In genomic region chr1:170619686-170620374, GRCm38 (mm10) we compare ENCODE assay signal across 20 mouse cellular contexts. TPM values are rescaled to one million over a fixed set of nuclear protein-coding genes. Genes with fewer than 3 reads are reported as not detected.
DNase-seq lines count a peak whose midpoint lies in the region; ATAC-seq and TF ChIP-seq lines count a peak whose summit lies in the region.
"Had no signal": no experiment of that assay in that cellular context is flagged by ENCODE, and none has a peak within 500 bp of the region (broad histone marks: within the 10 kb centered on the region; RNA-seq: fewer than 3 reads in every experiment).

No protein-coding gene starts in this region.

- H3K27me3 ChIP-seq in liver, embryonic 15.5 days: no peaks in the 10 kb centered on the region; the same call in 1 of the 2 replicates
- H3K27me3 ChIP-seq in G1E (ENCODE audit: insufficient read depth, low read length): no peaks in the 10 kb centered on the region
- H3K27me3 ChIP-seq: embryonic facial prominence, embryonic 12.5 days; embryonic facial prominence, embryonic 15.5 days; hindbrain, embryonic 12.5 days; hindbrain, embryonic 15.5 days had no signal

- no peak overlapping the region for H3K4me3 ChIP-seq in liver, embryonic 15.5 days (replicated peaks)
- H3K4me3 ChIP-seq in G1E (ENCODE audit: low read depth, low read length): no peak overlapping the region
- H3K4me3 ChIP-seq: embryonic facial prominence, embryonic 12.5 days; embryonic facial prominence, embryonic 15.5 days; heart, adult 2 months; hindbrain, embryonic 12.5 days; hindbrain, embryonic 15.5 days had no signal

- ATAC-seq in liver, embryonic 15.5 days (ENCODE audit: insufficient read depth): no peak
- ATAC-seq in G1E (ENCODE audit: extremely low read depth, insufficient number of reproducible peaks, low FRiP score, poor library complexity, severe bottlenecking): peak; percentile 87
- peak; percentile 40 for ATAC-seq in common myeloid progenitor, adult 5-6 weeks (replicated peaks; ENCODE audit: low read depth, poor library complexity, severe bottlenecking)
- ATAC-seq: forebrain, embryonic 14.5 days; forebrain, postnatal 0 days had no signal

- H3K4me2 ChIP-seq in liver, embryonic 15.5 days: no peak overlapping the region
- H3K4me2 ChIP-seq: embryonic facial prominence, embryonic 12.5 days; embryonic facial prominence, embryonic 15.5 days; heart, embryonic 11.5 days; hindbrain, embryonic 12.5 days; hindbrain, embryonic 15.5 days had no signal

- H3K36me3 ChIP-seq in liver, embryonic 15.5 days (replicated peaks): no peaks in the 10 kb centered on the region
- H3K36me3 ChIP-seq in G1E (replicated peaks): no peaks in the 10 kb centered on the region
- H3K36me3 ChIP-seq: embryonic facial prominence, embryonic 12.5 days; embryonic facial prominence, embryonic 15.5 days; hindbrain, embryonic 12.5 days; hindbrain, embryonic 15.5 days had no signal

- no peak for DNase-seq in liver
- DNase-seq in G1E (ENCODE audit: low spot score): peak; percentile 41
- no peak for DNase-seq in frontal cortex, postnatal 25 days (ENCODE audit: low spot score in 2 of 2)
- DNase-seq in adrenal gland, adult 18-20 months (ENCODE audit: low spot score in 2 of 2): no peak
- DNase-seq: adrenal gland, adult 8-10 months; adrenal gland, postnatal 25 days; cerebellum, adult 11-12 months; cerebellum, adult 9-10 months; cerebellum, postnatal 14 days; forebrain, postnatal 0 days; gastrocnemius, postnatal 25 days; heart, adult 2 months had no signal

- no peak overlapping the region for H3K9ac ChIP-seq in liver, embryonic 15.5 days
- H3K9ac ChIP-seq: embryonic facial prominence, embryonic 12.5 days; embryonic facial prominence, embryonic 15.5 days; forebrain, postnatal 0 days; hindbrain, embryonic 12.5 days; hindbrain, embryonic 15.5 days had no signal

- 0 out of 2 replicates have a peak overlapping the region, but pooled peaks have one; percentile 19 for H3K27ac ChIP-seq in liver, embryonic 15.5 days (replicated peaks)
- H3K27ac ChIP-seq: embryonic facial prominence, embryonic 12.5 days; embryonic facial prominence, embryonic 15.5 days; heart, adult 2 months; hindbrain, embryonic 12.5 days; hindbrain, embryonic 15.5 days had no signal

- peaks cover 39% of the 10 kb centered on the region for H3K4me1 ChIP-seq in liver, embryonic 15.5 days (replicated peaks)
- H3K4me1 ChIP-seq in G1E (ENCODE audit: insufficient read depth, low read depth, low read length): peaks cover 50% of the 10 kb centered on the region
- H3K4me1 ChIP-seq: embryonic facial prominence, embryonic 12.5 days; embryonic facial prominence, embryonic 15.5 days; hindbrain, embryonic 12.5 days; hindbrain, embryonic 15.5 days had no signal

- no peaks in the 10 kb centered on the region for H3K9me3 ChIP-seq in liver, embryonic 15.5 days (replicated peaks)
- H3K9me3 ChIP-seq in G1E (replicated peaks): peaks cover 11% of the 10 kb centered on the region
- H3K9me3 ChIP-seq: embryonic facial prominence, embryonic 15.5 days; hindbrain, embryonic 15.5 days had no signal

- WGBS in liver, embryonic 15.5 days (ENCODE audit: insufficient replicate concordance): 35% methylated on average over 2 of the region's 2 CpGs

- no peak for TF ChIP-seq CTCF in G1E (IDR thresholded peaks at IDR 0.05; ENCODE audit: low read depth, low read length)

RNA-seq across cellular contexts. Expression of gene Olfml2b, which starts 24.5 kb away (rescaled TPM):
- polyA plus RNA-seq in liver, embryonic 15.5 days (2015; fragmentation: Nextera tagmentation; extraction: Ambion mirVana): 3.1 and 3.5 TPM in 2 replicates
- total RNA-seq in G1E (2014; fragmentation: Nextera tagmentation) (not detected in 2 replicates), G1E (2017) (0.05 TPM in 1 of 2 replicates, not detected in the other)
- polyA plus RNA-seq in G1E (2012): not detected in 2 replicates
- total RNA-seq in common myeloid progenitor, adult 5-6 weeks (2017): 0.27 and 0.68 TPM in 2 replicates
- total RNA-seq in adrenal gland, adult 18-20 months (2021): 1 to 10 TPM; 5.1 to 5.2 TPM

RNA-seq across cellular contexts. Expression of gene Nos1ap, which starts 30.2 kb away (rescaled TPM):
- polyA plus RNA-seq in liver, embryonic 15.5 days (2015; fragmentation: Nextera tagmentation; extraction: Ambion mirVana): 5.2 and 6.4 TPM in 2 replicates
- total RNA-seq in G1E (2014; fragmentation: Nextera tagmentation) (11.7 and 18.2 TPM in 2 replicates), G1E (2017) (1.6 and 2.1 TPM in 2 replicates)
- 5.4 and 6.1 TPM in 2 replicates for polyA plus RNA-seq in G1E (2012)
- 9.5 and 13.7 TPM in 2 replicates for total RNA-seq in common myeloid progenitor, adult 5-6 weeks (2017)
- total RNA-seq in adrenal gland, adult 18-20 months (2021): 10 to 100 TPM; 15.7 to 19.7 TPM
